Mouse (Mus musculus) layer of hippocampus, postnatal 25 days (tissue): Measurements from ENCODE around the gene Mrpl28. TPM values are rescaled to one million over a fixed set of nuclear protein-coding genes. Genes with fewer than 3 reads are reported as not detected.
A peak's percentile ranks its signal among the peaks of the same experiment; 100 is the strongest.
"Not testable (repeated sequence)": the region's sequence is repeated elsewhere in the genome, so short reads cannot be mapped to it uniquely, and the experiment has no call there.

Experiments
- DNase-seq, 2 experiments: peaks; one replicate each; pipeline ENCODE4 v3.0.0; 2022; ENCODE audit warnings: mixed read lengths in 2 of 2, low spot score in 1 of 2; ENCODE audit errors: extremely low spot score in 1 of 2
- total RNA-seq, 2 experiments: library from RNA; stranded (reverse); gene quantifications; 2 replicates each; pipeline ENCODE4 v1.2.3; 2021

The Mrpl28 gene
- total RNA-seq, result 10 to 100 TPM; 63.4 to 68.9 TPM

GRCm38 (mm10) chr17:26123267-26123684 is at the start of gene Mrpl28:
TSS of gene Mrpl28 (plus strand) at chr17:26123500.
- peak; percentile 80 to 87 for DNase-seq

- DNase-seq, result no peak
These were observed 48.1 kb upstream of the Mrpl28 start for GRCm38 (mm10) chr17:26075246-26075645.

GRCm38 (mm10) chr17:26078851-26079250 is 44.4 kb upstream of the Mrpl28 start:
- DNase-seq, result no peak

- no peak for DNase-seq
These were observed 42.4 kb upstream of the Mrpl28 start for GRCm38 (mm10) chr17:26080867-26081266.

GRCm38 (mm10) chr17:26087059-26087564 is 36.2 kb upstream of the Mrpl28 start:
- DNase-seq, result no peak

- DNase-seq, result peak; percentile 79 to 85
These were observed 33.2 kb upstream of the Mrpl28 start, which contains the start of gene Decr2 for GRCm38 (mm10) chr17:26089905-26090632. TSS of gene Decr2 (minus strand) at chr17:26090337.

- DNase-seq, result no peak
These were observed 28.7 kb upstream of the Mrpl28 start for GRCm38 (mm10) chr17:26094531-26095110.

- DNase-seq, result peak; percentile 60 to 67
These were observed 28.1 kb upstream of the Mrpl28 start, which contains the start of gene Nme4 for GRCm38 (mm10) chr17:26095121-26095740. TSS of gene Nme4 (minus strand) at chr17:26095602.

GRCm38 (mm10) chr17:26098461-26098860 is 24.8 kb upstream of the Mrpl28 start:
- no peak for DNase-seq

GRCm38 (mm10) chr17:26099316-26099715 is 24.0 kb upstream of the Mrpl28 start:
- DNase-seq, result not testable (repeated sequence)

- DNase-seq, result no peak
These were observed 23.1 kb upstream of the Mrpl28 start for GRCm38 (mm10) chr17:26100166-26100565.

- no peak for DNase-seq
These were observed 21.8 kb upstream of the Mrpl28 start for GRCm38 (mm10) chr17:26101478-26101877.

GRCm38 (mm10) chr17:26105619-26106018 is 17.7 kb upstream of the Mrpl28 start:
- DNase-seq, result no peak

- no peak for DNase-seq
These were observed 13.1 kb upstream of the Mrpl28 start for GRCm38 (mm10) chr17:26110156-26110555.

GRCm38 (mm10) chr17:26111024-26111423 is 12.3 kb upstream of the Mrpl28 start:
- DNase-seq, result no peak

GRCm38 (mm10) chr17:26111722-26112121 is 11.6 kb upstream of the Mrpl28 start:
- DNase-seq, result no peak

- no peak for DNase-seq
These were observed 10.5 kb upstream of the Mrpl28 start for GRCm38 (mm10) chr17:26112751-26113150.

GRCm38 (mm10) chr17:26113181-26113948 is 9.9 kb upstream of the Mrpl28 start, which contains the start of gene Tmem8:
TSS of gene Tmem8 (plus strand) at chr17:26113299.
- peak; percentile 51 to 55 for DNase-seq

GRCm38 (mm10) chr17:26114061-26114460 is 9.2 kb upstream of the Mrpl28 start:
- DNase-seq, result no peak

GRCm38 (mm10) chr17:26114461-26114860 is 8.8 kb upstream of the Mrpl28 start:
- not testable (repeated sequence) for DNase-seq
